Mouse (Mus musculus) hindbrain, embryonic 14.5 days (tissue): Measurements from ENCODE around the gene Selenoi. TPM values are rescaled to one million over a fixed set of nuclear protein-coding genes. Genes with fewer than 3 reads are reported as not detected.
A peak's percentile ranks its signal among the peaks of the same experiment; 100 is the strongest.

Source experiments
- ATAC-seq: fragments of 200-750 bp; cut with Nextera tagmentation; 2 replicates; pipeline ENCODE4 v1.8.0; 2017; ENCODE audit warnings: moderate number of reproducible peaks, mild to moderate bottlenecking, moderate TSS enrichment, moderate library complexity; ENCODE audit not compliant: low FRiP score
- DNase-seq: peaks from one replicate; pipeline ENCODE4 v3.0.0-alpha.2; 2015; ENCODE audit warnings: low spot score
- H3K27ac ChIP-seq: fragments of 300-500 bp; sonication (generic); 2 replicates; pipeline ENCODE4 v1.5.1; 2014; ENCODE audit warnings: mild to moderate bottlenecking, moderate library complexity
- H3K27me3 ChIP-seq: fragments of 300-500 bp; sonication (generic); 2 replicates; pipeline ENCODE4 v1.6.1; 2014; ENCODE audit warnings: mild to moderate bottlenecking, low read length, mixed read lengths; ENCODE audit not compliant: control insufficient read depth, insufficient read depth
- H3K36me3 ChIP-seq: fragments of 300-500 bp; sonication (generic); replicated peaks from 2 replicates; pipeline ENCODE4 v1.6.1; 2014; ENCODE audit not compliant: control insufficient read depth, insufficient read depth
- H3K4me1 ChIP-seq: fragments of 300-500 bp; sonication (generic); replicated peaks from 2 replicates; pipeline ENCODE4 v1.6.1; 2014; ENCODE audit warnings: antibody characterized with exemption, low read length, mixed read lengths; ENCODE audit not compliant: control insufficient read depth, insufficient read depth
- H3K4me2 ChIP-seq: fragments of 300-500 bp; sonication (generic); replicated peaks from 2 replicates; pipeline ENCODE4 v1.6.1; 2014; ENCODE audit warnings: mild to moderate bottlenecking, moderate library complexity
- H3K4me3 ChIP-seq: fragments of 300-500 bp; sonication (generic); replicated peaks from 2 replicates; pipeline ENCODE4 v1.5.1; 2014; ENCODE audit warnings: mild to moderate bottlenecking, low read length
- H3K9ac ChIP-seq: fragments of 300-500 bp; sonication (generic); 2 replicates; pipeline ENCODE4 v1.6.1; 2014
- H3K9me3 ChIP-seq: fragments of 300-500 bp; sonication (generic); 2 replicates; pipeline ENCODE4 v1.6.1; 2016; ENCODE audit warnings: low read length; ENCODE audit not compliant: control insufficient read depth
- WGBS: fragments of 180-500 bp; shearing (Covaris S2); extraction: QIAGEN DNeasy Blood & Tissue Kit; methylation state at CpG from one replicate; pipeline ENCODE4 v1.1.7; 2014; 5-methylcytosine and 5-hydroxymethylcytosine counted together
- polyA plus RNA-seq: library from polyadenylated mRNA; unstranded; fragments of >200 nt; fragmentation: Nextera tagmentation; extraction: Ambion mirVana; gene quantifications from 2 replicates; pipeline ENCODE4 v1.2.1, GENCODE M21; 2014

The Selenoi gene
- 38.0 and 39.7 TPM in 2 replicates for polyA plus RNA-seq

DNA sequence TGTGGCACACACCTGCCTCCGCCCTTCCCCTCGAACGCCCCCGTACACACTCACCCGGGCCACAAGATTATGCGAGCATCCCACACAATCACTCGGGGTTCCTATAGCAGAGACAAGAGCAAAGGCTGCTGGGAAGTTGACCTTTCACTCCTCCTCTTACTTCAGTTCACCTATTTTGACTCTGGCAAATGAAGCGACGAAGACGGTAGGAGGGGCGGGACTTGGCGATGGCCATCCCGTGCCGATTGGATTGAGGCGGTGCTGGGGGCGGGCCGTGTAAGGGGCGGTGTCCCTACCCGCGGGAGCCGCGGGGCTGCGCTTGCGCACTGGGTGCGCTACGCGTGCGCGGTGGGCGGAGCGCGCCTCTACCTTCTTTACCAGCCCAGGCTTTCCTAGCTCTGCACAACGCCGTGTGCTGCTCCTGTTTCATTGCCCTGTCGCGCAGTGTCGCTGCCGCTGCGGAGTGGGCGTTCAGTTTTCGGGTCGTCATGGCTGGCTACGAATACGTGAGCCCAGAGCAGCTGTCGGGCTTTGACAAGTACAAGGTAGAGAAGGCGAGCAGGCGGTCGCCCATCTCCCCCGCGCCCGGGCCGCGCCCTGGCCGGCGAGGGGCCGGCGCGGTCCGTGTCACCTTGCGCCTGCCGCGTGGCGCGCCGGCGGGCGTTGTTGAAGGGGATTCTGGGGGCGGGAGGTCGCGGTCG, at the start of gene Selenoi:
TSS of gene Selenoi (plus strand) at position 311 of the 701 bp plus-strand sequence.
- Histone ChIP-seq H3K27me3 (no peaks in the 10 kb centered on the region), H3K9ac (peak within 1 kb of the TSS; percentile 94), H3K9me3 (no peaks in the 10 kb centered on the region), H3K27ac (peak within 1 kb of the TSS; percentile 94), H3K4me3 (peak within 1 kb of the TSS; percentile 87), H3K4me2 (peak within 1 kb of the TSS; percentile 86), H3K4me1 (peaks cover 27% of the 10 kb centered on the region), H3K36me3 (peaks cover 3% of the 10 kb centered on the region; the same call in 1 of the 2 replicates)
- peak; percentile 100 for ATAC-seq
- peak; percentile 98 for DNase-seq
- WGBS = 2% methylated on average over 69 of the region's 71 CpGs

DNA sequence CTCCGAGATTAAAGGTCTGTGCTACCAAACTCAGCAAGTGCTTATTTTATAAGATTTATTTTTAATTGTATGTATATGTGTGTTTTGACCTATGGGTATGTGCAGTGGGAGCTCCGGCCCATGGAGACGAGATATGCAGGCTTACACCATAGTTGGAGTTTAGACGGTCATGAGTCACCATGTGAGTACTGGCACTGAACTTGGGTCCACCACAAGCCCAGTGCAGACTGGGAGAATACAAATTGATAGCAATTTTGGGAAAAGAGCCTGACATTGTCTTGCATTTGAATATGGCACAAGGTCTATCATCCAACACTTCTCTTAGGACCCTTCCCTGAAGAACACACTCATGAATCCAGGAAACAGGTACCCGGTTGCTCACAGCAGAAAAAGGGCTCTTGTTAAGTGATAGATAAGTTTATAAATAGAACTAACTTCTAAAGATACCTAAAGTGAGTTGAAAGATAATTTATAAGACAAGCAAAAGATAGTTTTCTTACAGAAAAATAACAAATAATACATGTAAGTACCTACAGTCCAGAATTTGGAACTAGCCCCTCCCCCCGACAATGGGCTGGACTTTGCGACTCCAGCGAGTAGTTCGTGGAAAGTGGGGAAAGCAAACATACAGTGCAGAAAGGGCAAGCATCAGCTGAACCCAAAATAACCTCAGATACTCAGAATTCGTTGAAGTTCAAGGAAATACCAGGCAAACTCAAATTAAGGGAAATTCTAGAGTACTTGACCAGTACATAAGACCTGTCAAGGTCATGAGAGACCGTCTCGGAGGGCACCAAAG, 44.5 kb upstream of the Selenoi start:
- no peak overlapping the region for H3K4me3 ChIP-seq
- 95% methylated on average over 12 of the region's 12 CpGs for WGBS
- DNase-seq (no peak), ATAC-seq (no peak)
- H3K4me1 ChIP-seq = no peaks in the 10 kb centered on the region
- H3K27me3 ChIP-seq = no peaks in the 10 kb centered on the region
- no peak overlapping the region for H3K4me2 ChIP-seq
- H3K27ac ChIP-seq = no peak overlapping the region
- no peaks in the 10 kb centered on the region for H3K9me3 ChIP-seq
- H3K9ac ChIP-seq = no peak overlapping the region
- peaks cover 54% of the 10 kb centered on the region for H3K36me3 ChIP-seq

DNA sequence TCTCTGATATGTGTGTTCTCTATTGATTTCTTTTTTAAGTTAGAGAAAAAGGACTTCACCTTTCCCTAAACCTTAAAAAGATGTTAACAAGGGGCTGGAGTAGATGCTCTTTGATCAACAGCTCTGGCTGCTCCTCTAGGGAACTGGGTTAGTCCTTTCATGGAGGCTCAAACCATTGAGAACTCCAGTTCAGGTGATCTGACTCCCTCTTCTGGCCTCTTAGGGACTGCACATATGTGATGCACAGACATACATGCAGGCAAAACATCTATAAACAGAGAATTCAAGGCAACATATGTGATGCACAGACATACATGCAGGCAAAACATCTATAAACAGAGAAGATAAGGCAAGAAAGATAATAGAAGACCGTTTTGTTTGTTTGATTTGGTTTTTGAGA, 39.9 kb upstream of the Selenoi start:
- Histone ChIP-seq H3K9ac (no peak overlapping the region), H3K4me1 (no peaks in the 10 kb centered on the region), H3K27ac (no peak overlapping the region), H3K27me3 (no peaks in the 10 kb centered on the region), H3K9me3 (no peaks in the 10 kb centered on the region), H3K4me2 (no peak overlapping the region), H3K4me3 (no peak overlapping the region), H3K36me3 (peaks cover 16% of the 10 kb centered on the region)
- 92% methylated on average over 1 of the region's 1 CpGs for whole genome bisulfite sequencing
- DNase-seq = no peak
- no peak for ATAC-seq

DNA sequence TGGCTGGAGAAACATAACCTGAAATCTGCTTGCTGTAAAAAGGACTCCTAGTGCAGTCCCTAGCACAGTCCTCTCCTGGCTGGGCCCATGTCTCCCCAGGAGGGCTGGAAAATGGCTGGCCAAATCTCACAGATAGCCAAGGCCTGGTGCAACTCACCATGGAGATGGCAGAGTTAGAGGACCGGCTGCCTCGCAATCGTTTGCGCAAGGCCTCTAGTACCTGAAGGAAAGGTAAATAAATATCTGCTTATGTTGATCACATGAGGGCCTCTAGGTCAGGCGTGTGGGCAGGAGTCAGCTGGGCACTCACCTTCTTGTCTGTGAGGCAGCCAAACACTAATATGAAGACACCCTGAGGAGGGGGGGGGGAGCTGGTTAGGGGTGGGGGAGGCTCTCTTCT, 37.0 kb upstream of the Selenoi start:
- H3K4me2 ChIP-seq = no peak overlapping the region
- no peaks in the 10 kb centered on the region for H3K9me3 ChIP-seq
- no peak overlapping the region for H3K27ac ChIP-seq
- no peaks in the 10 kb centered on the region for H3K4me1 ChIP-seq
- ATAC-seq (no peak), DNase-seq (no peak)
- 92% methylated on average over 5 of the region's 5 CpGs for whole genome bisulfite sequencing
- no peak overlapping the region for H3K9ac ChIP-seq
- H3K36me3 ChIP-seq = peaks cover 5% of the 10 kb centered on the region; the same call in 1 of the 2 replicates
- no peak overlapping the region for H3K4me3 ChIP-seq
- no peaks in the 10 kb centered on the region for H3K27me3 ChIP-seq

DNA sequence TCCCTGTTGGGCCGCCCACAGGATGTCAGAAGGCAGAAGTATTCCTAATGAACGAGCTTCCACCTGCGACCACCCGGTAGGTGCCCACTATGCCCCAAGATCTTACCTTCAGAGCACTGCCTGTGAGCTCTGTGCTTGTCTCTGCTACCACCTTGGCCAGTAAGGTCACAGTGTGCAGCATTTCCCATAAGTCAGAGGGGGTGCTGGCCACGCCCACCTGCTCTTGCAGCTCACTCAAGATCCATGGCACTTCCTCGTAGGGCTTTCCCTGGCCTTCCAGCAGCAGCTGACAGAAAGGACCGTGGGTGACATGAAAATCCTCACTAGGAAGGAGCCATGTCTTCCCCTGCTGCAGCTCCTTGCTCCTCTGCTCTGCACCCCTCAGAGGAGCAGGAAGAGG, 34.1 kb upstream of the Selenoi start:
- Histone ChIP-seq H3K36me3 (no peaks in the 10 kb centered on the region), H3K27ac (no peak overlapping the region), H3K27me3 (no peaks in the 10 kb centered on the region), H3K4me3 (no peak overlapping the region), H3K9me3 (no peaks in the 10 kb centered on the region), H3K9ac (no peak overlapping the region), H3K4me1 (no peaks in the 10 kb centered on the region), H3K4me2 (no peak overlapping the region)
- no peak for DNase-seq
- 83% methylated on average over 7 of the region's 7 CpGs for WGBS
- ATAC-seq = no peak

DNA sequence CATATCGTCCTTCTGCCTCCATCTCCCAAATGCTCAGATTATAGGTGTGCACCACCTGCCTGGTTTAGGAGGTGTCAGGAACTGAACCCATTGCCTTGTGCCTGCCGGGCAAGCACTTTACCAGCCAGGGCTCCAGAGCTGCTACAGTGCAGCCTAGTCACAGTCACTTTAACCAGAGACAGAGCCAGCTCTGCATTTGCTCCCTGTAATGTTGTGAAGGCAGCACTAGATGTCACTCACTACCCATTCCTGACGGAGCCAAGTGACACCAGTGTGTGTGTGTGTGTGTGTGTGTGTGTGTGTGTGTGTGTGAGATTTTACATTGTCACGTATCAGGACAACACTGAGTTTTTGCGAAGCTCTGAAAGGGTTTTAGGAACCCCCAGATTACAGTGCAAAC, 30.9 kb upstream of the Selenoi start:
- Histone ChIP-seq H3K9ac (no peak overlapping the region), H3K27ac (no peak overlapping the region), H3K27me3 (no peaks in the 10 kb centered on the region), H3K4me1 (no peaks in the 10 kb centered on the region), H3K4me3 (no peak overlapping the region), H3K36me3 (no peaks in the 10 kb centered on the region), H3K4me2 (no peak overlapping the region), H3K9me3 (no peaks in the 10 kb centered on the region)
- DNase-seq = peak; percentile 75
- 55% methylated on average over 5 of the region's 5 CpGs for WGBS
- peak; percentile 69 for ATAC-seq

DNA sequence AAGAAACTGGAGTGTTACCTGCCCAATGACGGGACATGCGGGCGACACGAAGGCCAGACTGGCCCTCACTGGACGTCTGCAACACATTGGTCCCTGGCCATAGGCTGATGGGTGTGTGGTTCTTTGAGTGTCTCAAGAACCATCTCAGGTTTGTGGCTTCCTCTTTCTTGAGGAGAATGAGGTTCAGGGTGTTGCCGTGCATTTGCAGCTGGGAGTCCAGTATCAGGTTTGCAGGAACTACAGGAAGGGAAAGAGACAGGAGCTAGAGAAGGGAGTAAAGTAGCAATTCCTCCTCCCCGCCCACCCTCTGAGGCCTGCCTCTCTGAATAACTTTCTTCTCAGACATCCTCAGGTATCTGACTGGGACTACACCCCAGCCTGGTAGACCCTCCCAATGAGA, 30.2 kb upstream of the Selenoi start:
- Histone ChIP-seq H3K4me3 (no peak overlapping the region), H3K27ac (no peak overlapping the region), H3K36me3 (no peaks in the 10 kb centered on the region), H3K9me3 (no peaks in the 10 kb centered on the region), H3K4me2 (no peak overlapping the region), H3K27me3 (no peaks in the 10 kb centered on the region), H3K4me1 (no peaks in the 10 kb centered on the region), H3K9ac (no peak overlapping the region)
- no peak for ATAC-seq
- DNase-seq = no peak
- 94% methylated on average over 7 of the region's 7 CpGs for WGBS

DNA sequence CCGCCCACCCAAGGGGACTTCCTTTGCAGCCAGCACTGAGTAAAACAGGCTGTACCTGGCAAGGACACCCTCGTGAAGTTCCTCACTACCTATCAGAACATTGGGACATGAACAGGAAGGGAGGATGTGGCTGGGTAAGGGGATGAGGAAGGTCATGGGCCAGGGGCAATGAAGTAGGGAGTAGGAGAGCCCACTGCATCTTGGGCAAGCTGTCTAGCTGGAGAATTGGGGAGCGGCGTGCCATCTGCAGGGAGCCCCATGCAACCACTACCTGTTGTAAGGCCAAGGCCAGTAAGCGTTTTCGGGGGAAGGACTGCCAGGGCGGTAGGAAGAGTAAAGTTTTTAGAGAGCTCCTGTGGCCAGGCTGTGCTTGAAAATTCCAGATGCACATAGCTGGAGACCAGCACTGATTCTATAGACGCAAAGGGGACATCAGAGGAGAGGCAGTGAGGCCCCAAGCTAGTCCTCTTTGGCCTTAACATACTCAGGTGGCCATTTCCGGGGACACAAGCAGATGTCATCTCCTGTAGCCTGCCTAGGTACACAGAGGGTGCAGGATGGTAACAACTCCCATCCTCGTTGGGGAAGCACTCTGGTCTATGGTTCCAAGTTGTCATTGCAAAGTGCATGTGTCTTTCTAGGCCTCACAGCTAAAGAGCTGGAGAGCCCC, 29.0 kb upstream of the Selenoi start:
- Histone ChIP-seq H3K4me1 (no peaks in the 10 kb centered on the region), H3K4me2 (no peak overlapping the region), H3K9me3 (no peaks in the 10 kb centered on the region), H3K9ac (no peak overlapping the region), H3K4me3 (no peak overlapping the region), H3K27ac (no peak overlapping the region), H3K27me3 (no peaks in the 10 kb centered on the region), H3K36me3 (no peaks in the 10 kb centered on the region)
- DNase-seq (no peak), ATAC-seq (no peak)
- WGBS = 90% methylated on average over 10 of the region's 10 CpGs

DNA sequence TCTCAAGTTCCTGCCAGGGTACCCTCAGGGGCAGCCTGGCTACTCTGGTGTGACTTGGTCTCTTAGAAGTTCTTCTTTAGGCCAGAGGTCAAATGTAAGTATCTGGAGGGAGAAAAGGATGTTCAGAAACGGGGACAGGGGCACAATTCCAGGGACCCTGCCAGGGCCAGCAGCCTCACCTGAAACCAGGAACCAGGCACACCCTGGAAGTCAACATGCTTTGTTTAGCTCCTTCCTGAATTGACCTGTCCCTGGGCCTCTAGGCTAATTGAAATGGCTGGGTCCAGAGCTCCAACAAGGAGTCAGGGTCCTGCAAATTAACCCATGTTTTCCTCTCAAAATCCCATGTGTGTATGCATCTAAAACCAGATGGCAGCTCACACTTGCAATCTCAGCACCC, 27.9 kb upstream of the Selenoi start:
- DNase-seq (no peak), ATAC-seq (no peak)
- 44% methylated on average over 1 of the region's 1 CpGs for WGBS
- H3K9ac ChIP-seq = no peak overlapping the region
- no peaks in the 10 kb centered on the region for H3K4me1 ChIP-seq
- no peaks in the 10 kb centered on the region for H3K27me3 ChIP-seq
- no peaks in the 10 kb centered on the region for H3K36me3 ChIP-seq
- no peak overlapping the region for H3K4me3 ChIP-seq
- H3K27ac ChIP-seq = no peak overlapping the region
- H3K9me3 ChIP-seq = no peaks in the 10 kb centered on the region
- H3K4me2 ChIP-seq = no peak overlapping the region
